Mouse (Mus musculus) MEL (cell line): ENCODE data around the gene Rabep1. TPM values are rescaled to one million over a fixed set of nuclear protein-coding genes. Genes with fewer than 3 reads are reported as not detected.

ENCODE experiments used
- DNase-seq: peaks from one replicate; pipeline ENCODE4 v3.0.0; 2011; ENCODE audit warnings: low read depth, low spot score
- H3K27ac ChIP-seq: 2 replicates; pipeline ENCODE4 v1.5.1; 2012; ENCODE audit warnings: low read depth, mild to moderate bottlenecking, control low read depth, low read length, moderate library complexity; ENCODE audit not compliant: control insufficient read depth
- H3K27me3 ChIP-seq, 2 experiments: fragments of 150-350 bp in 1 of 2; sonication (generic) in 1 of 2; 2 replicates each; pipeline ENCODE4 v1.6.1; 2012; ENCODE audit warnings: low read length in 2 of 2, mild to moderate bottlenecking in 2 of 2, improper control_type of control experiment in 1 of 2, moderate library complexity in 1 of 2; ENCODE audit not compliant: insufficient read depth in 2 of 2, control insufficient read depth in 1 of 2
- H3K36me3 ChIP-seq, 2 experiments: 2 replicates each; pipeline ENCODE4 v1.6.1; 2012 to 2014; ENCODE audit warnings: low read length in 2 of 2, improper control_type of control experiment in 1 of 2, inconsistent platforms in 1 of 2, mild to moderate bottlenecking in 1 of 2; ENCODE audit not compliant: insufficient read depth in 2 of 2, control insufficient read depth in 1 of 2
- H3K4me1 ChIP-seq, 2 experiments: fragments of 150-350 bp in 1 of 2; sonication (generic) in 1 of 2; 2 replicates each; pipeline ENCODE4 v1.6.1; 2012; ENCODE audit warnings: low read length in 2 of 2, improper control_type of control experiment in 1 of 2, mild to moderate bottlenecking in 1 of 2; ENCODE audit not compliant: insufficient read depth in 2 of 2, control insufficient read depth in 1 of 2
- H3K4me3 ChIP-seq, 2 experiments: fragments of 150-350 bp in 1 of 2; sonication (generic) in 1 of 2; 2 replicates each; pipeline ENCODE4 v1.5.1; 2012; ENCODE audit warnings: low read depth in 2 of 2, low read length in 2 of 2, mild to moderate bottlenecking in 2 of 2, moderate library complexity in 2 of 2, control low read depth in 1 of 2, improper control_type of control experiment in 1 of 2; ENCODE audit not compliant: control insufficient read depth in 1 of 2, insufficient read depth in 1 of 2
- H3K79me2 ChIP-seq: 2 replicates; pipeline ENCODE4 v1.6.1; 2012; ENCODE audit warnings: mild to moderate bottlenecking, low read length, moderate library complexity; ENCODE audit not compliant: control insufficient read depth, poor library complexity, insufficient read depth
- H3K9ac ChIP-seq: 2 replicates; pipeline ENCODE4 v1.6.1; 2012; ENCODE audit warnings: low read depth, mild to moderate bottlenecking, control low read depth, low read length, moderate library complexity; ENCODE audit not compliant: control insufficient read depth, poor library complexity, severe bottlenecking
- H3K9me3 ChIP-seq: fragments of 150-350 bp; sonication (generic); replicated peaks from 2 replicates; pipeline ENCODE4 v1.6.1; 2012; ENCODE audit warnings: mild to moderate bottlenecking, low read length, improper control_type of control experiment, moderate library complexity; ENCODE audit not compliant: insufficient read depth
- BHLHE40 ChIP-seq: IDR thresholded peaks from 2 replicates; pipeline ENCODE4 v1.6.1; 2012; ENCODE audit warnings: low read depth, mild to moderate bottlenecking, inconsistent platforms, low read length, improper control_type of control experiment, borderline replicate concordance
- CHD1 ChIP-seq: IDR thresholded peaks from 2 replicates; pipeline ENCODE4 v1.6.1; 2012; ENCODE audit warnings: low read depth, mild to moderate bottlenecking, inconsistent platforms, low read length, improper control_type of control experiment
- E2F4 ChIP-seq: IDR thresholded peaks from 2 replicates; pipeline ENCODE4 v1.6.1; 2011; ENCODE audit warnings: low read depth, low read length, improper control_type of control experiment, borderline replicate concordance
- ELF1 ChIP-seq: IDR thresholded peaks from 2 replicates; pipeline ENCODE4 v1.6.1; 2014; ENCODE audit warnings: low read depth, mild to moderate bottlenecking, inconsistent platforms, low read length, improper control_type of control experiment, moderate library complexity
- EP300 ChIP-seq, 2 experiments: IDR thresholded peaks; 2 replicates each; pipeline ENCODE4 v1.6.1; 2011; ENCODE audit warnings: improper control_type of control experiment in 2 of 2, low read length in 2 of 2, low read depth in 1 of 2, mild to moderate bottlenecking in 1 of 2
- ETS1 ChIP-seq: IDR thresholded peaks from 2 replicates; pipeline ENCODE4 v1.6.1; 2012; ENCODE audit warnings: low read depth, mild to moderate bottlenecking, inconsistent platforms, low read length, improper control_type of control experiment, moderate library complexity
- GABPA ChIP-seq: IDR thresholded peaks from 2 replicates; pipeline ENCODE4 v1.6.1; 2012; ENCODE audit warnings: low read depth, mild to moderate bottlenecking, inconsistent platforms, low read length, improper control_type of control experiment, moderate library complexity
- GATA1 ChIP-seq: IDR thresholded peaks from 2 replicates; pipeline ENCODE4 v1.6.1; 2011; ENCODE audit warnings: low read depth, low read length, improper control_type of control experiment
- HCFC1 ChIP-seq: IDR thresholded peaks from 2 replicates; pipeline ENCODE4 v1.6.1; 2012; ENCODE audit warnings: low read depth, mild to moderate bottlenecking, inconsistent platforms, low read length, improper control_type of control experiment, moderate library complexity
- JUND ChIP-seq: IDR thresholded peaks from 2 replicates; pipeline ENCODE4 v1.6.1; 2011; ENCODE audit warnings: low read depth, mild to moderate bottlenecking, improper control_type of control experiment, low read length
- KAT2A ChIP-seq: conservative IDR thresholded peaks from 2 replicates; pipeline ENCODE4 v1.6.1; 2012; ENCODE audit warnings: low read depth, low read length, improper control_type of control experiment, inconsistent platforms
- MAFK ChIP-seq: IDR thresholded peaks from 2 replicates; pipeline ENCODE4 v1.6.1; 2011; ENCODE audit warnings: low read depth, mild to moderate bottlenecking, low read length, improper control_type of control experiment, borderline replicate concordance
- MAX ChIP-seq: IDR thresholded peaks from 2 replicates; pipeline ENCODE4 v1.6.1; 2011; ENCODE audit warnings: low read length, improper control_type of control experiment
- MAZ ChIP-seq: IDR thresholded peaks from 2 replicates; pipeline ENCODE4 v1.6.1; 2012; ENCODE audit warnings: low read depth, mild to moderate bottlenecking, inconsistent platforms, low read length, improper control_type of control experiment
- MXI1 ChIP-seq: IDR thresholded peaks from 2 replicates; pipeline ENCODE4 v1.6.1; 2011; ENCODE audit warnings: mild to moderate bottlenecking, low read depth, low read length, improper control_type of control experiment
- NELFE ChIP-seq: IDR thresholded peaks from 2 replicates; pipeline ENCODE4 v1.6.1; 2011; ENCODE audit warnings: low read depth, low read length, improper control_type of control experiment
- NRF1 ChIP-seq: IDR thresholded peaks from 2 replicates; pipeline ENCODE4 v1.6.1; 2014; ENCODE audit warnings: low read depth, mild to moderate bottlenecking, inconsistent platforms, low read length, improper control_type of control experiment, moderate library complexity; ENCODE audit not compliant: poor library complexity, insufficient read depth, severe bottlenecking
- POLR2A ChIP-seq, 2 experiments: IDR thresholded peaks; 2 replicates each; pipeline ENCODE4 v1.6.1; 2011 to 2012; ENCODE audit warnings: low read length in 2 of 2, mild to moderate bottlenecking in 2 of 2, control low read depth in 1 of 2, improper control_type of control experiment in 1 of 2, low read depth in 1 of 2, moderate library complexity in 1 of 2; ENCODE audit not compliant: control insufficient read depth in 1 of 2, insufficient read depth in 1 of 2, poor library complexity in 1 of 2
- POLR2AphosphoS2 ChIP-seq: IDR thresholded peaks from 2 replicates; pipeline ENCODE4 v1.6.1; 2011; ENCODE audit warnings: low read length, improper control_type of control experiment
- POLR2AphosphoS5 ChIP-seq: IDR thresholded peaks from 2 replicates; pipeline ENCODE4 v1.6.1; 2012; ENCODE audit warnings: low read depth, borderline replicate concordance, mild to moderate bottlenecking, inconsistent platforms, low read length, moderate library complexity, mixed read lengths
- RAD21 ChIP-seq: IDR thresholded peaks from 2 replicates; pipeline ENCODE4 v1.6.1; 2011; ENCODE audit warnings: mild to moderate bottlenecking, low read depth, low read length, improper control_type of control experiment
- SMC3 ChIP-seq: IDR thresholded peaks from 2 replicates; pipeline ENCODE4 v1.6.1; 2011; ENCODE audit warnings: low read depth, low read length, improper control_type of control experiment
- TAL1 ChIP-seq: IDR thresholded peaks from 2 replicates; pipeline ENCODE4 v1.6.1; 2012; ENCODE audit warnings: mild to moderate bottlenecking, inconsistent platforms, low read length, moderate library complexity, mixed read lengths
- TBP ChIP-seq: IDR thresholded peaks from 2 replicates; pipeline ENCODE4 v1.8.0; 2011; ENCODE audit warnings: low read depth, low read length, improper control_type of control experiment
- TCF12 ChIP-seq: IDR thresholded peaks from 2 replicates; pipeline ENCODE4 v1.6.1; 2014; ENCODE audit warnings: low read depth, mild to moderate bottlenecking, inconsistent platforms, low read length, improper control_type of control experiment, moderate library complexity
- USF2 ChIP-seq, 2 experiments: IDR thresholded peaks; 2 replicates each; pipeline ENCODE4 v1.6.1; 2011 to 2012; ENCODE audit warnings: improper control_type of control experiment in 2 of 2, low read length in 2 of 2, borderline replicate concordance in 1 of 2, inconsistent platforms in 1 of 2, low read depth in 1 of 2, mild to moderate bottlenecking in 1 of 2; ENCODE audit not compliant: insufficient read depth in 1 of 2
- ZC3H11A ChIP-seq: IDR thresholded peaks from 2 replicates; pipeline ENCODE4 v1.6.1; 2012; ENCODE audit warnings: low read depth, mild to moderate bottlenecking, inconsistent platforms, low read length, improper control_type of control experiment
- ZMIZ1 ChIP-seq: IDR thresholded peaks from 2 replicates; pipeline ENCODE4 v1.6.1; 2012; ENCODE audit warnings: low read depth, mild to moderate bottlenecking, inconsistent platforms, low read length, improper control_type of control experiment, moderate library complexity
- polyA plus RNA-seq, 2 experiments: library from polyadenylated mRNA; stranded (reverse) in 1 of 2; unstranded in 1 of 2; fragments of >175 nt in 1 of 2; fragments of >200 nt in 1 of 2; gene quantifications; 2 replicates each; pipeline versions ENCODE4 v1.2.1 to v1.2.4; 2012; ENCODE audit warnings: low replicate concordance in 2 of 2, low read depth in 1 of 2; ENCODE audit not compliant: insufficient read length in 2 of 2, insufficient read depth in 1 of 2, missing spikeins in 1 of 2
- total RNA-seq: library from RNA; depleted of rRNA; stranded (reverse); fragments of 300-350 nt; gene quantifications from 2 replicates; pipeline ENCODE4 v1.2.3, GENCODE M21; 2012

Rabep1 gene
- total and polyA plus RNA-seq, 3 experiments, result 24.2 to 72.2 (median 34.3) TPM

DNA sequence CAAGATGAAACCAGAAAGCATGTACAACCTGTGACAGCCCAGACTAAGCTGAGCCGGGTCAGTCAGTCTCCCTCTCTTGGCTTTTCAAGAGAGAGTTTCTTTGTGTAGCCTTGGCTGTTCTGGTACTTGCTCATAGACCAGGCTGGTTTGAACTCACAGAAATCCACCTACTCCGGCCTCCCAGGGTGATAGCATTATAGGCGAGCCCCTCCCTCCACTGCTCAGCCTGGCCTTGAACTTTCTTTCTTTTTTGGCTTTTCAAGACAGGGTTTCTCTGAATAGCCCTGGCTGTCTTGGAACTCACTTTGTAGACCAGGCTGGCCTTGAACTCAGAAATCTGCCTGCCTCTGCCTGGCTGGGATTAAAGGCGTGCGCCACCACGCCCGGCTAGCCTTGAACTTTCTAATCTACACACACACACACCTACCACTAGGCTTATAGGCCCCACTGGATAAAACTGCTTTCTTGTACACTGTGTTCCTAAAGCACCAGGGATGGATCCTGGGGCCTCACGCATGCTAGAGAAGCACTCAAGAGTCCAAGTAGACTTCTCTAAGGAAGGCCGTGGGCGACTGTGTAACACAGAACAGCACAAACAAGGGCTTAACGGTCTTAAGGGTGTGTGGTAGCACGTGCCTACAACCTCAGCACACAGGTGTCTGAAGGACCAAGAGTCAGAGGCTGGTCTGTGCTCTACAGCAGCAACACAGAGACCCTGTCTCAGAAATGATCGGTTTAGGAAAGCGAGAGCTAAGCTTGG is 136.4 kb downstream of the Rabep1 start:
- Histone ChIP-seq H3K4me1 (peaks cover 5 to 10% of the 10 kb centered on the region in 2 experiments), H3K27me3 (no peaks in the 10 kb centered on the region), H3K9ac (peak overlapping the region; percentile 89), H3K4me3 (peak overlapping the region; percentile 90 to 92), H3K27ac (no peak overlapping the region), H3K36me3 (peaks cover 23 to 36% of the 10 kb centered on the region in 2 experiments), H3K79me2 (peaks cover 31% of the 10 kb centered on the region), H3K9me3 (no peaks in the 10 kb centered on the region)
- TF ChIP-seq MXI1, result no peak
- TF ChIP-seq USF2 (IDR thresholded peaks at IDR 0.05; ENCODE audit: borderline replicate concordance in 1 of 2, insufficient read depth in 1 of 2, low read depth in 1 of 2, low read length in 2 of 2), result no peak
- no peak for TF ChIP-seq ETS1
- no peak for TF ChIP-seq EP300 (IDR thresholded peaks at IDR 0.05; ENCODE audit: low read depth in 1 of 2, low read length in 2 of 2)
- TF ChIP-seq TBP, result no peak
- no peak for TF ChIP-seq ZC3H11A
- no peak; a peak in 1 of 4 replicates for TF ChIP-seq POLR2A (IDR thresholded peaks at IDR 0.05; ENCODE audit: control insufficient read depth in 1 of 2, insufficient read depth in 1 of 2, low read depth in 1 of 2, low read length in 2 of 2, poor library complexity in 1 of 2)
- TF ChIP-seq HCFC1, result no peak
- no peak for TF ChIP-seq POLR2AphosphoS5
- TF ChIP-seq NELFE, result no peak; the same call in 1 of the 2 replicates
- no peak for TF ChIP-seq TCF12
- TF ChIP-seq RAD21, result no peak
- TF ChIP-seq GABPA, result no peak
- no peak for TF ChIP-seq TAL1
- TF ChIP-seq GATA1, result no peak
- no peak for TF ChIP-seq E2F4
- DNase-seq, result peak; percentile 40

DNA sequence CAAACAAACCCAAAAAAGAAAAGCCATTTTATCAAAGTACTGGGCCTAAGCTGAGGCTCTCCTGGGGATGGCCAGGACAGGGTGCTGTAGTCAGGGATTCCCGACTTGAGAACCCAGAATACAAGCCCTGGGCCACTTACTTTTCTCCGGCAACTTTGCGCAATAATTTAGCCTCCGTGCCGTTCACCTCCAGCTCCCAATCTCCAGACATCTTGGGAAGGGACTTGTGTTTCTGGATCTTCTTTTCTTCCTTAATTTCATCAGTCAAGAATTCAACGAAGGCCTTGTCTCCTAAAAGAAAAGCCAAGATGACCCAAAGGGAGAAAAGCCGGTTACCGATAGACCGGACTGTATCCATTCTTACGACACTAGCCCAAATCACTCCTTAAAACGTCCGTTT is 137.5 kb downstream of the Rabep1 start:
- H3K36me3 ChIP-seq, result peaks cover 23 to 43% of the 10 kb centered on the region in 2 experiments
- peak overlapping the region; percentile 54 for H3K27ac ChIP-seq
- no peaks in the 10 kb centered on the region for H3K9me3 ChIP-seq
- no peaks in the 10 kb centered on the region for H3K27me3 ChIP-seq
- TF ChIP-seq ELF1, result no peak
- no peak for TF ChIP-seq SMC3
- TF ChIP-seq CHD1, result no peak
- TF ChIP-seq MAX, result no peak
- no peak for TF ChIP-seq ZMIZ1
- no peak for TF ChIP-seq HCFC1
- TF ChIP-seq JUND, result no peak
- no peak for TF ChIP-seq GATA1
- TF ChIP-seq POLR2AphosphoS2, result no peak
- TF ChIP-seq NRF1, result no peak
- no peak for TF ChIP-seq RAD21
- TF ChIP-seq MAFK, result no peak
- no peak for TF ChIP-seq MAZ
- no peak for TF ChIP-seq KAT2A
- no peak for TF ChIP-seq ZC3H11A
- TF ChIP-seq E2F4, result no peak
- TF ChIP-seq BHLHE40, result no peak
- no peak for TF ChIP-seq POLR2A (IDR thresholded peaks at IDR 0.05; ENCODE audit: control insufficient read depth in 1 of 2, insufficient read depth in 1 of 2, low read depth in 1 of 2, low read length in 2 of 2, poor library complexity in 1 of 2)
- H3K9ac ChIP-seq, result peak overlapping the region; percentile 89
- H3K4me3 ChIP-seq, result peak overlapping the region; percentile 90 to 92
- peak; percentile 48 for DNase-seq
- H3K4me1 ChIP-seq, result peaks cover 5 to 10% of the 10 kb centered on the region in 2 experiments
- H3K79me2 ChIP-seq, result peaks cover 31% of the 10 kb centered on the region
